Mouse (Mus musculus) forebrain, postnatal 0 days (tissue): ENCODE results near the gene Hoxc10. TPM values are rescaled to one million over a fixed set of nuclear protein-coding genes. Genes with fewer than 3 reads are reported as not detected.

ENCODE experiments used
- ATAC-seq: fragments of 200-750 bp; cut with Nextera tagmentation; 2 replicates; pipeline ENCODE4 v1.8.0; 2017; ENCODE audit warnings: mild to moderate bottlenecking, moderate library complexity
- DNase-seq: peaks from one replicate; pipeline ENCODE4 v3.0.0-alpha.2; 2015
- H3K27ac ChIP-seq: fragments of 300-500 bp; sonication (generic); 2 replicates; pipeline ENCODE4 v1.5.1; 2014; ENCODE audit warnings: low read depth, mild to moderate bottlenecking, antibody characterized with exemption, low read length, moderate library complexity, mixed read lengths
- H3K27me3 ChIP-seq: fragments of 300-500 bp; sonication (generic); 2 replicates; pipeline ENCODE4 v1.6.1; 2014; ENCODE audit warnings: mild to moderate bottlenecking, low read length, mixed read lengths; ENCODE audit not compliant: insufficient read depth
- H3K36me3 ChIP-seq: fragments of 300-500 bp; sonication (generic); 2 replicates; pipeline ENCODE4 v1.6.1; 2014; ENCODE audit warnings: mild to moderate bottlenecking, moderate library complexity; ENCODE audit not compliant: insufficient read depth
- H3K4me1 ChIP-seq: fragments of 300-500 bp; sonication (generic); 2 replicates; pipeline ENCODE4 v1.6.1; 2014; ENCODE audit warnings: antibody characterized with exemption; ENCODE audit not compliant: insufficient read depth
- H3K4me2 ChIP-seq: fragments of 300-500 bp; sonication (generic); 2 replicates; pipeline ENCODE4 v1.6.1; 2014; ENCODE audit warnings: low read depth, mild to moderate bottlenecking, moderate library complexity
- H3K4me3 ChIP-seq: fragments of 300-500 bp; sonication (generic); 2 replicates; pipeline ENCODE4 v1.5.1; 2014; ENCODE audit warnings: low read depth, low read length, mixed read lengths
- H3K9ac ChIP-seq: fragments of 300-500 bp; sonication (generic); 2 replicates; pipeline ENCODE4 v1.6.1; 2014; ENCODE audit warnings: mild to moderate bottlenecking
- H3K9me3 ChIP-seq: fragments of 300-500 bp; sonication (generic); 2 replicates; pipeline ENCODE4 v1.6.1; 2016; ENCODE audit warnings: low read length
- CTCF ChIP-seq: sonication (generic); IDR thresholded peaks from 2 replicates; pipeline ENCODE4 v1.5.1; 2016; ENCODE audit warnings: antibody characterized with exemption, control low read depth, low read depth
- WGBS: fragments of 180-500 bp; shearing (Covaris S2); extraction: QIAGEN DNeasy Blood & Tissue Kit; methylation state at CpG from one replicate; pipeline ENCODE4 v1.1.7; 2014; 5-methylcytosine and 5-hydroxymethylcytosine counted together
- polyA plus RNA-seq: library from polyadenylated mRNA; unstranded; fragments of >200 nt; fragmentation: Nextera tagmentation; extraction: Ambion mirVana; gene quantifications from 2 replicates; pipeline ENCODE4 v1.2.1, GENCODE M21; 2015
- total RNA-seq: library from RNA; depleted of rRNA; stranded (reverse); fragments of >200 nt; gene quantifications from 2 replicates; pipeline ENCODE4 v1.2.3, GENCODE M21; 2014

Hoxc10 gene
- total and polyA plus RNA-seq, 2 experiments from 2014 or later, result not detected

DNA sequence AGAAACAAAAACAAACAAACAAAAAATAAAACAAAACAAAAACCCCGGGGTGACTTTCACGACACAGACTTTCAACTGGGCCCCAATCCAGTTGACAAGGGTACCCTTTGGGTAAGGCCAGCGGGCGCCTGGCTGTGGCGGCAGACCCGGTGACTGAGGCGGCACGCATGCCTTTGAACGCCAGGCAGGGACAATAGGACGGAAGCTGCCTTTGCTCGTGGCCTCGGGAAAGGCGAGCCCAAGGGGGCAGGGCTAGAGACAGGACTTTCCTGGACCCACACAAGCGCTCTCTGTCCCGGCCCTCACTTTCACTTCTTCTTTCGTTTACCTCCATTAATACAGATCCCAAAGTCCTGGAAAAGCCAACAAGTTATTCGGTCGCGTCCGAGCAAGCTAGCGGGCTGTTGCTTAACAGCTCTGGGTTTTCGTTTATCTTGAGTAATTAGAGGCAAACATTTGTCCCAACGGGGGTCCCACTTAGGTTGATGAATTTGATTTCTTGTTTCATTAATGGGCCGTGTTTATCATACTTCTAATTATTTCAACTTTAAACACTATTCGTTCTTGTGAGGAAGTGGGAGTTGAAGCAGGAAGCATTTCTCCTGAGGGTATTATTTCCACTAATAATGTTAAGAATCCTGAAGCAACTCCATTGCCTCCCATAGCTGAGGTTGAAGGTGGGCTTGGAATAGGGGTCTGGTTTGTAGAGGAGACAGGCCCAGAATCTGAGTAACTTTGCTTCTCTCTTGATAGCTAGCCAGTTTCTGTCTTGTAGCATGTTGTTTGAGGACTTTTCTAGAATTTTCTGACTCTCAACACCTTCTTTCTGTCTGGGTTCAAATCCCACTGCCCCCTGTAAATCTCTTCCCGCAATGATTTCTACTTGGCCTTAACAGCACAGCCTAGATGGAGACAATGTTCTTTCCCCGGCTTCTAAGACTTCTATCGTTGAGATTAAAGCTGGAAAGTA is 2.6 kb upstream of the Hoxc10 start:
- no peaks in the 10 kb centered on the region for H3K36me3 ChIP-seq
- H3K9ac ChIP-seq, result no peak overlapping the region
- 2% methylated on average over 28 of the region's 28 CpGs for WGBS
- no peaks in the 10 kb centered on the region for H3K9me3 ChIP-seq
- H3K27ac ChIP-seq, result no peak overlapping the region
- DNase-seq (peak; percentile 55), ATAC-seq (no peak)
- no peak overlapping the region for H3K4me3 ChIP-seq
- H3K27me3 ChIP-seq, result peaks cover 96% of the 10 kb centered on the region
- no peak overlapping the region for H3K4me2 ChIP-seq
- no peaks in the 10 kb centered on the region for H3K4me1 ChIP-seq
- TF ChIP-seq CTCF, result no peak

DNA sequence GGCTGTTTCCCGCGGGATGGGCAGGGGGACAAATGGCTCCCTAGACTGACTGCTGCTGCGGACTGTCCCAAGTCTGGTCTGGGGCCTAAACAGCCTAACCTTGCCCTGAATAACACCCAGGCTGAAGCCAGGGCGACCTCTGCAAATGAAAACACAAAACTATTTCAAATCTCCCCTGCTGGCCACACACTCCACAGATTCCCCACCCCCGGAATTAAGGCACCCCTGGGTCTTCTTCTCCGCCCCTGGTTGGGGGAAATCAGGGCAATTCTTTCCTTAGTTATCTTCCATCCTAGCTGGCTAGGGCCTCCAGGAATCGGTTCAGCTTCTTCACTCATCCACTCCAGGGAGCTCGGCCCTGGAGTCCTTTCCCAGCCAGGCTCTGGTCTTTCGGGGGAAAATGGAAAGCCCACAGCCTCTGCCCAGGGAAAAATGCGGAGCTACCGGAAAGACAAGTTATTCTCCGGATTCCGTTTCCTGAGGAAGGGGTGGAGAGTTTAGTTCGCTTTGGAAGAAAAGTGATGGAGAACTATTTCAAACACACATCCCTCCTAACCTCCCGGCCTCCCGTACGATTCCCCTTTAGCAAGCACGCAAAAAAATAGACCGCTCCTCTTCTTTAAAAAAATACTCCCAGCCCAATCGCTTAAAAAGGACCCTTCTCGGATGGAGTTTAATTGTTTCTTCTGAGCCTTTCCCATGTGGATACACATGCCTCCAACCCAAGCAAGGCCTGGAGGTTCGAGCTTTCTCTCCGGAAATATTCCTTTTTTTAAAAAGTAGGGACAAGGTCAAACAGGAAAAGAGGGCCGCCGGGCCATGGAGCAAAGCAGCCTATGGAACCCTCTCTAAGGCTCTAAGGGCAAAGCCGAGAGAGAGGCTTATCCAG is 1.3 kb upstream of the Hoxc10 start:
- no peaks in the 10 kb centered on the region for H3K9me3 ChIP-seq
- H3K27ac ChIP-seq, result no peak overlapping the region
- H3K36me3 ChIP-seq, result no peaks in the 10 kb centered on the region
- H3K4me3 ChIP-seq, result no peak overlapping the region
- no peak for TF ChIP-seq CTCF
- H3K9ac ChIP-seq, result no peak overlapping the region
- no peak overlapping the region for H3K4me2 ChIP-seq
- ATAC-seq, result no peak
- H3K4me1 ChIP-seq, result no peaks in the 10 kb centered on the region
- H3K27me3 ChIP-seq, result peaks cover 96% of the 10 kb centered on the region
- WGBS, result 4% methylated on average over 26 of the region's 26 CpGs
- no peak for DNase-seq

DNA sequence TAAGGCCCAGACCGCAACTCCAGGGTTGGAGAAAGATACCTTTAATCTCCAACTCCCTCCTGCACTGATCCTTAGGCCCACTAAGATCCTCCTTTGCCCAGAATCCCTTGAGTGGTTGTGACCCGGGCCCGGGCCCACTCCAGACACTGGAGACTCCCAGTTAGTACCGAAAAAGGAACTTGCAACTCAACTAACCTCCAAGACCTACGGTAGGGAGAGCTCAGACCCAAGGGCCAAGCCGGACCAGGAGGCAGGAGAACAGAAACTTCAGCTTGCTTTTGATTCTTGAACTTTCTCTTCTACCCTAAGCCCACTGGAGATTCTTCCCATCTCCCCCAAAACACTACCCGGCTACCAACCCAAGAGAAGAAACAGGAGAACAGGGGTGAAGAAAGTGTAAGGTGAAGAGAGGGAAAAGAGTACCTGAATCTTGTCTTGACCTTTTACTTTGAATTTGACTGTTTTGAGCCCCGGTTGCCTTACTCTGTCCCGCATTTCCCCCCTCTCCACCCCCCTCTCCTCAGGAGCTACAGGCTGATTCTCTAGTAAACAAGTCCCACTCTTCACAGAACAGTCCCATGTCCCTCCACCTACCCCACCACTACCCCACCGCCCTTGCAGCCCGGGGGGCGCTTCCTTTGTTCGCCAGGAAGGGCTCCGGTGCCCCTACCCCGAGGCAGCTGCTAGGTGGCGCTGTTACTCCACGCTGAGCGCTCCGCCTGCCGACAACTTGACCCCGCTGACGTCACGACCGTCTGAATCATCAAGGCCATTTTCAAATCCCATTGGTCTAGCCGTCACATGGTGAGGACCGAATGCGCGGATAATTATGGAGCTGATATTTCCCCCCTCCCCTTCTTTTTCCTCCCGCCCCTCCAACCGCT is 462 bp upstream of the Hoxc10 start:
- Histone ChIP-seq H3K36me3 (no peaks in the 10 kb centered on the region), H3K4me1 (no peaks in the 10 kb centered on the region), H3K4me3 (no peak overlapping the region), H3K27me3 (peaks cover 96% of the 10 kb centered on the region), H3K27ac (no peak overlapping the region), H3K9ac (no peak overlapping the region), H3K4me2 (0 out of 2 replicates have a peak overlapping the region, but pooled peaks have one; percentile 6), H3K9me3 (no peaks in the 10 kb centered on the region)
- peak; percentile 66 for DNase-seq
- peak; percentile 70 for TF ChIP-seq CTCF
- ATAC-seq, result peak; percentile 40; the same call in 1 of the 2 replicates
- 4% methylated on average over 28 of the region's 30 CpGs for WGBS

- H3K36me3 ChIP-seq, result no peaks in the 10 kb centered on the region
- H3K27ac ChIP-seq, result no peak within 1 kb of the TSS
- 3% methylated on average over 12 of the region's 12 CpGs for WGBS
- no peak for ATAC-seq
- 0 out of 2 replicates have a peak within 1 kb of the TSS, but pooled peaks have one; percentile 6 for H3K4me2 ChIP-seq
- no peak for DNase-seq
- no peak for TF ChIP-seq CTCF
- H3K27me3 ChIP-seq, result peaks cover 97% of the 10 kb centered on the region
- H3K4me1 ChIP-seq, result no peaks in the 10 kb centered on the region
- H3K4me3 ChIP-seq, result no peak within 1 kb of the TSS
- H3K9ac ChIP-seq, result no peak within 1 kb of the TSS
- H3K9me3 ChIP-seq, result no peaks in the 10 kb centered on the region
Measured at GRCm38 (mm10) chr15:102967312-102967510, 615 bp downstream of the Hoxc10 start, which contains the start of gene Hoxc5. Hoxc5 (plus strand) TSS chr15:102967443.

GRCm38 (mm10) chr15:102967511-102968397 is 1.2 kb downstream of the Hoxc10 start:
- TF ChIP-seq CTCF, result no peak
- Histone ChIP-seq H3K4me1 (no peaks in the 10 kb centered on the region), H3K27ac (no peak overlapping the region), H3K4me2 (no peak overlapping the region), H3K9ac (no peak overlapping the region), H3K4me3 (no peak overlapping the region), H3K9me3 (no peaks in the 10 kb centered on the region), H3K27me3 (peaks cover 97% of the 10 kb centered on the region), H3K36me3 (no peaks in the 10 kb centered on the region)
- WGBS, result 2% methylated on average over 34 of the region's 34 CpGs
- no peak for ATAC-seq
- no peak for DNase-seq

- Histone ChIP-seq H3K4me2 (no peak overlapping the region), H3K4me3 (no peak overlapping the region), H3K27ac (no peak overlapping the region), H3K36me3 (no peaks in the 10 kb centered on the region), H3K9me3 (no peaks in the 10 kb centered on the region), H3K27me3 (peaks cover 97% of the 10 kb centered on the region), H3K9ac (no peak overlapping the region), H3K4me1 (no peaks in the 10 kb centered on the region)
- ATAC-seq (no peak), DNase-seq (no peak)
- 24% methylated on average over 1 of the region's 1 CpGs for WGBS
- no peak for TF ChIP-seq CTCF
Measured at GRCm38 (mm10) chr15:102969296-102969695, 2.7 kb downstream of the Hoxc10 start.
